Mouse (Mus musculus): ENCODE results near the gene Olfr1231. TPM values are rescaled to one million over a fixed set of nuclear protein-coding genes. Genes with fewer than 3 reads are reported as not detected.

Gene Olfr1231
- not detected in 2 replicates for polyA plus RNA-seq (2016; fragmentation: Nextera tagmentation; extraction: Ambion mirVana)

- ATAC-seq (ENCODE audit: insufficient number of reproducible peaks, insufficient read depth, low FRiP score, low TSS enrichment, low read depth): no peak
- H3K9me3 ChIP-seq: no peaks in the 10 kb centered on the region
- no peaks in the 10 kb centered on the region for H3K4me1 ChIP-seq (replicated peaks)
- no peak within 1 kb of the TSS for H3K4me2 ChIP-seq
- H3K27me3 ChIP-seq: no peaks in the 10 kb centered on the region
- WGBS: 69% methylated on average over 2 of the region's 2 CpGs
- no peak within 1 kb of the TSS for H3K9ac ChIP-seq (replicated peaks)
- H3K4me3 ChIP-seq (replicated peaks): no peak within 1 kb of the TSS
- no peaks in the 10 kb centered on the region for H3K36me3 ChIP-seq
- H3K27ac ChIP-seq: no peak within 1 kb of the TSS
These were observed at the start of gene Olfr1231 for GRCm38 (mm10) chr2:89306974-89307373. Gene Olfr1231, minus strand, starts transcription at chr2:89307074.

GRCm38 (mm10) chr2:89342298-89342697, 35.4 kb upstream of the Olfr1231 start, which contains the start of gene Olfr1233:
Gene Olfr1233, minus strand, starts transcription at chr2:89342398.
- Histone ChIP-seq H3K4me3 (replicated peaks) (no peak within 1 kb of the TSS), H3K9me3 (no peaks in the 10 kb centered on the region), H3K27ac (no peak within 1 kb of the TSS), H3K27me3 (no peaks in the 10 kb centered on the region), H3K4me2 (no peak within 1 kb of the TSS), H3K9ac (replicated peaks) (no peak within 1 kb of the TSS), H3K4me1 (replicated peaks) (no peaks in the 10 kb centered on the region), H3K36me3 (no peaks in the 10 kb centered on the region)
- no peak for ATAC-seq (ENCODE audit: insufficient number of reproducible peaks, insufficient read depth, low FRiP score, low TSS enrichment, low read depth)

- no peak within 1 kb of the TSS for H3K9ac ChIP-seq (replicated peaks)
- ATAC-seq (ENCODE audit: insufficient number of reproducible peaks, insufficient read depth, low FRiP score, low TSS enrichment, low read depth): no peak
- H3K4me3 ChIP-seq (replicated peaks): no peak within 1 kb of the TSS
- H3K27me3 ChIP-seq: no peaks in the 10 kb centered on the region
- H3K4me1 ChIP-seq (replicated peaks): no peaks in the 10 kb centered on the region
- no peaks in the 10 kb centered on the region for H3K36me3 ChIP-seq
- no peaks in the 10 kb centered on the region for H3K9me3 ChIP-seq
- no peak within 1 kb of the TSS for H3K27ac ChIP-seq
- no peak within 1 kb of the TSS for H3K4me2 ChIP-seq
These were observed 22.7 kb upstream of the Olfr1231 start, which contains the start of gene Olfr1232 for GRCm38 (mm10) chr2:89329575-89329974. Gene Olfr1232, minus strand, starts transcription at chr2:89329675.

GRCm38 (mm10) chr2:89297168-89297567, 9.7 kb downstream of the Olfr1231 start, which contains the start of gene Olfr1230:
Gene Olfr1230, minus strand, starts transcription at chr2:89297268.
- Histone ChIP-seq H3K27ac (no peak within 1 kb of the TSS), H3K9me3 (no peaks in the 10 kb centered on the region), H3K4me3 (replicated peaks) (no peak within 1 kb of the TSS), H3K9ac (replicated peaks) (no peak within 1 kb of the TSS), H3K27me3 (no peaks in the 10 kb centered on the region), H3K36me3 (no peaks in the 10 kb centered on the region), H3K4me1 (replicated peaks) (no peaks in the 10 kb centered on the region), H3K4me2 (no peak within 1 kb of the TSS)
- ATAC-seq (ENCODE audit: insufficient number of reproducible peaks, insufficient read depth, low FRiP score, low TSS enrichment, low read depth): no peak
- WGBS: 90% methylated on average over 1 of the region's 1 CpGs

GRCm38 (mm10) chr2:89287914-89288313, 19.0 kb downstream of the Olfr1231 start, which contains the start of gene Olfr1229:
Gene Olfr1229, minus strand, starts transcription at chr2:89288014.
- Histone ChIP-seq H3K9ac (replicated peaks) (no peak within 1 kb of the TSS), H3K9me3 (no peaks in the 10 kb centered on the region), H3K27ac (no peak within 1 kb of the TSS), H3K4me3 (replicated peaks) (no peak within 1 kb of the TSS), H3K4me1 (replicated peaks) (no peaks in the 10 kb centered on the region), H3K4me2 (no peak within 1 kb of the TSS), H3K36me3 (no peaks in the 10 kb centered on the region), H3K27me3 (no peaks in the 10 kb centered on the region)
- 76% methylated on average over 2 of the region's 2 CpGs for WGBS
- no peak for ATAC-seq (ENCODE audit: insufficient number of reproducible peaks, insufficient read depth, low FRiP score, low TSS enrichment, low read depth)

DNA sequence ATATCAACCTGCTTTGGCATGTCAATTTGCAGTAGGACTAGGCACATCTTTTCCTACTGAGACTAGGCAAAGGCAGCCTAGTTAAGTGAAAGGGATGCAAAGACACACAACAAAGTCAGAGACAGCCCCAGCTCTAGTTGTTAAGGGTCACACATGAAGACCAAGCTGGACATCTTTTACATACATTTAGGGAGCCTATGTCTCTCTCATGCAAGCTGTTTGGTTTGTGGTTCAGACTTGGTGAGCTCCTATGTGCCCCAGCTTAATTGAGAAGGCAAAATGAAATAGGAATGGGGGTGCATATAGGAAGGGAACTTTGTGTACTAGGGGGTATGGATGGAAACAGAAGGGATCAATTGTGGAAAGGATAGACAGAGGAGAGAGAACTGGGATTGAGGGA, 52.9 kb downstream of the Olfr1231 start, which contains the start of gene Olfr1228:
Gene Olfr1228 (minus strand): TSS at position 101 of the 400 bp plus-strand sequence.
- no peaks in the 10 kb centered on the region for H3K27me3 ChIP-seq
- H3K4me3 ChIP-seq (replicated peaks): no peak within 1 kb of the TSS
- H3K27ac ChIP-seq: no peak within 1 kb of the TSS
- H3K4me2 ChIP-seq: no peak within 1 kb of the TSS
- no peaks in the 10 kb centered on the region for H3K4me1 ChIP-seq (replicated peaks)
- no peak within 1 kb of the TSS for H3K9ac ChIP-seq (replicated peaks)
- H3K36me3 ChIP-seq: no peaks in the 10 kb centered on the region
- H3K9me3 ChIP-seq: no peaks in the 10 kb centered on the region
- no peak for ATAC-seq (ENCODE audit: insufficient number of reproducible peaks, insufficient read depth, low FRiP score, low TSS enrichment, low read depth)

Other genes starting within 250 kb of the Olfr1231 start
- not detected in 2 replicates for gene Olfr1218, start 245.9 kb downstream of the Olfr1231 start, polyA plus RNA-seq (2016; fragmentation: Nextera tagmentation; extraction: Ambion mirVana)
- not detected in 2 replicates for gene Olfr1219, start 223.6 kb downstream of the Olfr1231 start, polyA plus RNA-seq (2016; fragmentation: Nextera tagmentation; extraction: Ambion mirVana)
- not detected in 2 replicates for gene Olfr1220, start 200.2 kb downstream of the Olfr1231 start, polyA plus RNA-seq (2016; fragmentation: Nextera tagmentation; extraction: Ambion mirVana)
- gene Olfr1221, start 189.8 kb downstream of the Olfr1231 start, polyA plus RNA-seq (2016; fragmentation: Nextera tagmentation; extraction: Ambion mirVana): not detected in 2 replicates
- gene Olfr1222, start 174.0 kb downstream of the Olfr1231 start, polyA plus RNA-seq (2016; fragmentation: Nextera tagmentation; extraction: Ambion mirVana): not detected in 2 replicates
- not detected in 2 replicates for gene Olfr1223, start 155.5 kb downstream of the Olfr1231 start, polyA plus RNA-seq (2016; fragmentation: Nextera tagmentation; extraction: Ambion mirVana)
- not detected in 2 replicates for gene Olfr1224-ps1, start 143.0 kb downstream of the Olfr1231 start, polyA plus RNA-seq (2016; fragmentation: Nextera tagmentation; extraction: Ambion mirVana)
- gene Olfr1225, start 132.4 kb downstream of the Olfr1231 start, polyA plus RNA-seq (2016; fragmentation: Nextera tagmentation; extraction: Ambion mirVana): not detected in 2 replicates
- not detected in 2 replicates for gene Olfr1226, start 107.0 kb downstream of the Olfr1231 start, polyA plus RNA-seq (2016; fragmentation: Nextera tagmentation; extraction: Ambion mirVana)
- not detected in 2 replicates for gene Olfr1228, start 53.0 kb downstream of the Olfr1231 start, polyA plus RNA-seq (2016; fragmentation: Nextera tagmentation; extraction: Ambion mirVana)
- gene Olfr1229, start 19.1 kb downstream of the Olfr1231 start, polyA plus RNA-seq (2016; fragmentation: Nextera tagmentation; extraction: Ambion mirVana): not detected in 2 replicates
- gene Olfr1230, start 9.8 kb downstream of the Olfr1231 start, polyA plus RNA-seq (2016; fragmentation: Nextera tagmentation; extraction: Ambion mirVana): not detected in 2 replicates
- gene Olfr1232, start 22.6 kb upstream of the Olfr1231 start, polyA plus RNA-seq (2016; fragmentation: Nextera tagmentation; extraction: Ambion mirVana): not detected in 2 replicates
- gene Olfr1233, start 35.3 kb upstream of the Olfr1231 start, polyA plus RNA-seq (2016; fragmentation: Nextera tagmentation; extraction: Ambion mirVana): not detected in 2 replicates
- not detected in 2 replicates for gene Olfr1234, start 57.8 kb upstream of the Olfr1231 start, polyA plus RNA-seq (2016; fragmentation: Nextera tagmentation; extraction: Ambion mirVana)
- not detected in 2 replicates for gene Olfr1238, start 102.6 kb upstream of the Olfr1231 start, polyA plus RNA-seq (2016; fragmentation: Nextera tagmentation; extraction: Ambion mirVana)
- gene Olfr1239, start 113.3 kb upstream of the Olfr1231 start, polyA plus RNA-seq (2016; fragmentation: Nextera tagmentation; extraction: Ambion mirVana): not detected in 2 replicates
- gene Olfr1240, start 135.9 kb upstream of the Olfr1231 start, polyA plus RNA-seq (2016; fragmentation: Nextera tagmentation; extraction: Ambion mirVana): not detected in 2 replicates
- gene Olfr1241, start 180.1 kb upstream of the Olfr1231 start, polyA plus RNA-seq (2016; fragmentation: Nextera tagmentation; extraction: Ambion mirVana): not detected in 2 replicates
- not detected in 2 replicates for gene Olfr1242, start 191.3 kb upstream of the Olfr1231 start, polyA plus RNA-seq (2016; fragmentation: Nextera tagmentation; extraction: Ambion mirVana)
- gene Olfr1243, start 224.4 kb upstream of the Olfr1231 start, polyA plus RNA-seq (2016; fragmentation: Nextera tagmentation; extraction: Ambion mirVana): not detected in 2 replicates

Data from limb, embryonic 12.5 days (tissue).